ENCODE assay signal across 9 mouse cellular contexts in genomic region chr5:52821691-52822090, GRCm38 (mm10). TPM values are rescaled to one million over a fixed set of nuclear protein-coding genes. Genes with fewer than 3 reads are reported as not detected.
DNase-seq lines count a peak whose midpoint lies in the region; ATAC-seq lines count a peak whose summit lies in the region.
"Had no signal": no experiment of that assay in that cellular context is flagged by ENCODE, and none has a peak within 500 bp of the region (broad histone marks: within the 10 kb centered on the region; RNA-seq: fewer than 3 reads in every experiment).

No protein-coding gene starts in this region.

- no peaks in the 10 kb centered on the region for H3K4me1 ChIP-seq in midbrain, embryonic 15.5 days
- no peaks in the 10 kb centered on the region for H3K4me1 ChIP-seq in midbrain, embryonic 13.5 days (replicated peaks)
- H3K4me1 ChIP-seq: midbrain, embryonic 12.5 days had no signal

- WGBS in midbrain, embryonic 15.5 days: 36% methylated on average over 3 of the region's 3 CpGs
- WGBS in midbrain, embryonic 13.5 days: 35% methylated on average over 3 of the region's 3 CpGs

- H3K4me2 ChIP-seq in midbrain, embryonic 15.5 days: no peak overlapping the region
- H3K4me2 ChIP-seq in midbrain, embryonic 13.5 days (replicated peaks): no peak overlapping the region
- H3K4me2 ChIP-seq: midbrain, embryonic 12.5 days had no signal

- 0 out of 2 replicates have a peak, but pooled peaks have one; percentile 42 for ATAC-seq in midbrain, embryonic 15.5 days (replicated peaks)
- no peak for ATAC-seq in midbrain, embryonic 13.5 days

- peak; percentile 32 to 87 for DNase-seq in adrenal gland, adult (ENCODE audit: inconsistent age in 2 of 2, low spot score in 1 of 2)
- no peak for DNase-seq in adrenal gland, adult 8-10 months
- DNase-seq in c-Kit-positive CD71-positive TER-119-positive erythroid progenitor cells, embryonic 14.5 days (ENCODE audit: low spot score): peak; percentile 34
- peak; percentile 53 to 80 for DNase-seq in frontal cortex, postnatal 36 days (ENCODE audit: low spot score in 2 of 2)
- DNase-seq in left cerebral cortex, postnatal 14 days (ENCODE audit: low spot score in 2 of 2): peak; percentile 72 to 76
- DNase-seq in right cerebral cortex, postnatal 4 days: peak; percentile 49

- no peaks in the 10 kb centered on the region for H3K27me3 ChIP-seq in midbrain, embryonic 15.5 days (replicated peaks)
- no peaks in the 10 kb centered on the region for H3K27me3 ChIP-seq in midbrain, embryonic 13.5 days
- H3K27me3 ChIP-seq: midbrain, embryonic 12.5 days had no signal

- intact Hi-C loops in left cerebral cortex, postnatal 14 days (cut with DNase I): no loop called here

- H3K36me3 ChIP-seq in midbrain, embryonic 15.5 days (replicated peaks): 0 out of 2 replicates have a peak, but pooled peaks cover 3% of the 10 kb centered on the region
- peaks cover 31% of the 10 kb centered on the region for H3K36me3 ChIP-seq in midbrain, embryonic 13.5 days

- H3K27ac ChIP-seq in midbrain, embryonic 15.5 days: no peak overlapping the region
- H3K27ac ChIP-seq in midbrain, embryonic 13.5 days: no peak overlapping the region
- H3K27ac ChIP-seq: midbrain, embryonic 12.5 days had no signal

- H3K9me3 ChIP-seq in midbrain, embryonic 15.5 days: no peaks in the 10 kb centered on the region
- no peaks in the 10 kb centered on the region for H3K9me3 ChIP-seq in midbrain, embryonic 13.5 days
- H3K9me3 ChIP-seq: midbrain, embryonic 12.5 days had no signal

- no peak overlapping the region for H3K9ac ChIP-seq in midbrain, embryonic 15.5 days
- no peak overlapping the region for H3K9ac ChIP-seq in midbrain, embryonic 13.5 days (replicated peaks)
- H3K9ac ChIP-seq: midbrain, embryonic 12.5 days had no signal

- no peak overlapping the region for H3K4me3 ChIP-seq in midbrain, embryonic 15.5 days
- no peak overlapping the region for H3K4me3 ChIP-seq in midbrain, embryonic 13.5 days (replicated peaks)
- H3K4me3 ChIP-seq: midbrain, embryonic 12.5 days had no signal

RNA-seq across cellular contexts. Expression of gene Anapc4, which starts 12.1 kb away (rescaled TPM):
- 10 to 100 TPM; 54.9 to 94.2 (median 76.5) TPM for total RNA-seq in adrenal gland, adult 8-10 months (2022)
- 115 TPM in 2 replicates for polyA plus RNA-seq in midbrain, embryonic 15.5 days (2015; fragmentation: Nextera tagmentation; extraction: Ambion mirVana)
- polyA plus RNA-seq in midbrain, embryonic 13.5 days (2015; fragmentation: Nextera tagmentation; extraction: Ambion mirVana): 116 and 131 TPM in 2 replicates
- 10 to 100 TPM; 70.0 to 71.4 TPM for total RNA-seq in left cerebral cortex, postnatal 14 days (2021)

RNA-seq across cellular contexts. Expression of gene Zcchc4, which starts 46.5 kb away (rescaled TPM):
- total RNA-seq in adrenal gland, adult 8-10 months (2022): 10 to 100 TPM; 12.1 to 17.7 (median 14.3) TPM
- polyA plus RNA-seq in midbrain, embryonic 15.5 days (2015; fragmentation: Nextera tagmentation; extraction: Ambion mirVana): 11.3 and 13.1 TPM in 2 replicates
- polyA plus RNA-seq in midbrain, embryonic 13.5 days (2015; fragmentation: Nextera tagmentation; extraction: Ambion mirVana): 13.9 and 14.0 TPM in 2 replicates
- total RNA-seq in left cerebral cortex, postnatal 14 days (2021): 1 to 10 TPM; 8.1 to 8.2 TPM
